In genomic region chr17:32965623-32966290, GRCm38 (mm10) we compare ENCODE assay signal across 8 mouse cellular contexts. TPM values are rescaled to one million over a fixed set of nuclear protein-coding genes. Genes with fewer than 3 reads are reported as not detected.
DNase-seq lines count a peak whose midpoint lies in the region; ATAC-seq and TF ChIP-seq lines count a peak whose summit lies in the region.

Gene Zfp472 (plus strand): TSS chr17:32965814.

- H3K27me3 ChIP-seq in hindbrain, postnatal 0 days (ENCODE audit: insufficient read depth, low read length) = no peaks in the 10 kb centered on the region

- H3K9me3 ChIP-seq in hindbrain, postnatal 0 days (ENCODE audit: low read length) = no peaks in the 10 kb centered on the region

- intact Hi-C loops in gastrocnemius, adult 2 months (cut with DNase I) = loop anchor here (5.0 to 10.0 kb wide), 2 partner anchors 73 to 119 kb away; partner anchors contain the start of genes Zfp563 and Zfp870
- intact Hi-C loops in left cerebral cortex, adult 2 months (cut with DNase I) = no loop called here

- H3K4me2 ChIP-seq in hindbrain, postnatal 0 days (ENCODE audit: low read depth, low read length) = peak within 1 kb of the TSS; percentile 81

- H3K4me3 ChIP-seq in gastrocnemius, adult 2 months = peak within 1 kb of the TSS; percentile 89
- H3K4me3 ChIP-seq in hindbrain, postnatal 0 days (ENCODE audit: low read length) = peak within 1 kb of the TSS; percentile 60
- peak within 1 kb of the TSS; percentile 84 for H3K4me3 ChIP-seq in left cerebral cortex, adult 2 months

- H3K9ac ChIP-seq in hindbrain, postnatal 0 days (replicated peaks; ENCODE audit: low read length) = peak within 1 kb of the TSS; percentile 60

- under 1% methylated on average over 33 of the region's 33 CpGs for WGBS in hindbrain, postnatal 0 days

- ATAC-seq in common myeloid progenitor, adult 5-6 weeks (replicated peaks; ENCODE audit: low read depth, poor library complexity, severe bottlenecking) = peak; percentile 99
- peak; percentile 100 for ATAC-seq in hindbrain, postnatal 0 days
- peak; percentile 98 for ATAC-seq in megakaryocyte, adult 5-6 weeks (ENCODE audit: poor library complexity, severe bottlenecking)

- peak; percentile 96 for DNase-seq in ZHBTc4 (ENCODE audit: low read depth, low spot score)
- DNase-seq in gastrocnemius, adult 2 months = peak; percentile 88
- peak; percentile 94 for DNase-seq in hindbrain, postnatal 0 days (ENCODE audit: low spot score)
- DNase-seq in left cerebral cortex, adult 2 months (ENCODE audit: extremely low spot score in 1 of 2, low spot score in 2 of 2) = peak; percentile 89 to 90
- peak; percentile 94 to 96 for DNase-seq in right cerebral cortex, adult 2 months (ENCODE audit: low spot score in 2 of 2)
- DNase-seq in urinary bladder, postnatal 14 days (ENCODE audit: low spot score) = peak; percentile 90

- H3K4me1 ChIP-seq in hindbrain, postnatal 0 days (ENCODE audit: insufficient read depth, low read length) = peaks cover 12% of the 10 kb centered on the region

- peak within 1 kb of the TSS; percentile 86 for H3K27ac ChIP-seq in gastrocnemius, adult 2 months
- peak within 1 kb of the TSS; percentile 71 for H3K27ac ChIP-seq in hindbrain, postnatal 0 days
- 0 out of 2 replicates have a peak within 1 kb of the TSS, but pooled peaks have one; percentile 51 for H3K27ac ChIP-seq in left cerebral cortex, adult 2 months

- no peaks in the 10 kb centered on the region for H3K36me3 ChIP-seq in hindbrain, postnatal 0 days (ENCODE audit: insufficient read depth, low read length)

- TF ChIP-seq CTCF in gastrocnemius, adult 2 months (IDR thresholded peaks at IDR 0.05) = no peak
- no peak for TF ChIP-seq CTCF in hindbrain, postnatal 0 days (IDR thresholded peaks at IDR 0.05; ENCODE audit: low read depth)
- TF ChIP-seq CTCF in left cerebral cortex, adult 2 months (IDR thresholded peaks at IDR 0.05) = no peak

RNA-seq across cellular contexts. Expression of gene Zfp472, which starts in this region (rescaled TPM):
- 16.7 and 18.8 TPM in 2 replicates for total RNA-seq in common myeloid progenitor, adult 5-6 weeks (2017)
- total RNA-seq in gastrocnemius, adult 2 months (2021) = 1 to 10 TPM; 1.1 to 1.2 TPM
- total RNA-seq in hindbrain, postnatal 0 days (2014; rRNA removed) = 3.8 and 5.9 TPM in 2 replicates
- 6.4 and 6.5 TPM in 2 replicates for polyA plus RNA-seq in hindbrain, postnatal 0 days (2015; fragmentation: Nextera tagmentation; extraction: Ambion mirVana)
- 1 to 10 TPM; 4.5 to 6.0 TPM for total RNA-seq in left cerebral cortex, adult 2 months (2021)
- 16.7 and 20.0 TPM in 2 replicates for total RNA-seq in megakaryocyte, adult 5-6 weeks (2015)
- total RNA-seq in megakaryocyte, adult 5-6 weeks (2017) = 14.0 and 22.5 TPM in 2 replicates

Comparison
In these comparisons a context has a peak if more than half of its experiments do, and no peak if none do; other contexts are left out.
1. Peak in every context shown above with its lines: DNase-seq, ATAC-seq, H3K4me3 ChIP-seq and H3K27ac ChIP-seq.